Mouse (Mus musculus) thymus, postnatal 36 days (tissue): Measurements from ENCODE around the gene Spaca3.
A peak's percentile ranks its signal among the peaks of the same experiment; 100 is the strongest.

Experiments
- DNase-seq, 2 experiments: peaks; one replicate each; pipeline ENCODE4 v3.0.0; 2022; ENCODE audit warnings: mixed read lengths in 2 of 2

Gene Spaca3

GRCm38 (mm10) chr11:80872509-80873474 lies 14.6 kb downstream of the Spaca3 start:
- peak; percentile 38 to 49 for DNase-seq

GRCm38 (mm10) chr11:80877131-80877651 lies 19.0 kb downstream of the Spaca3 start:
- no peak for DNase-seq

- no peak for DNase-seq
These were observed 19.9 kb downstream of the Spaca3 start for GRCm38 (mm10) chr11:80878026-80878425.

- no peak for DNase-seq
These were observed 24.2 kb downstream of the Spaca3 start for GRCm38 (mm10) chr11:80882229-80882810.

GRCm38 (mm10) chr11:80884521-80885231 lies 26.5 kb downstream of the Spaca3 start:
- DNase-seq, result no peak

GRCm38 (mm10) chr11:80886365-80886764 lies 28.2 kb downstream of the Spaca3 start:
- DNase-seq, result no peak

- DNase-seq, result no peak
These were observed 28.9 kb downstream of the Spaca3 start for GRCm38 (mm10) chr11:80887021-80887420.

- no peak for DNase-seq
These were observed 31.3 kb downstream of the Spaca3 start for GRCm38 (mm10) chr11:80889336-80890063.

- no peak for DNase-seq
These were observed 37.7 kb downstream of the Spaca3 start for GRCm38 (mm10) chr11:80895853-80896252.

GRCm38 (mm10) chr11:80900555-80900954 lies 42.4 kb downstream of the Spaca3 start:
- no peak for DNase-seq

GRCm38 (mm10) chr11:80902664-80903063 lies 44.5 kb downstream of the Spaca3 start:
- no peak for DNase-seq

GRCm38 (mm10) chr11:80903426-80903825 lies 45.3 kb downstream of the Spaca3 start:
- DNase-seq, result no peak

- no peak for DNase-seq
These were observed 46.4 kb downstream of the Spaca3 start for GRCm38 (mm10) chr11:80904559-80904958.

GRCm38 (mm10) chr11:80906456-80906855 lies 48.3 kb downstream of the Spaca3 start:
- peak; percentile 6 to 7 for DNase-seq

- DNase-seq, result no peak
These were observed 49.7 kb downstream of the Spaca3 start for GRCm38 (mm10) chr11:80907820-80908219.

GRCm38 (mm10) chr11:80912721-80913120 lies 54.6 kb downstream of the Spaca3 start:
- no peak for DNase-seq

- no peak for DNase-seq
These were observed 55.4 kb downstream of the Spaca3 start for GRCm38 (mm10) chr11:80913408-80914024.
